Mouse (Mus musculus) forebrain, embryonic 16.5 days (tissue): Measurements from ENCODE around the gene Olfr1392. TPM values are rescaled to one million over a fixed set of nuclear protein-coding genes. Genes with fewer than 3 reads are reported as not detected.

Experiments
- ATAC-seq: fragments of 200-750 bp; cut with Nextera tagmentation; 2 replicates; pipeline ENCODE4 v1.8.0; 2017; ENCODE audit warnings: mild to moderate bottlenecking, moderate library complexity
- H3K27ac ChIP-seq: fragments of 300-500 bp; sonication (generic); 2 replicates; pipeline ENCODE4 v1.5.1; 2014; ENCODE audit warnings: low read length, control low read depth
- H3K27me3 ChIP-seq: fragments of 300-500 bp; sonication (generic); replicated peaks from 2 replicates; pipeline ENCODE4 v1.6.1; 2014; ENCODE audit warnings: low read length; ENCODE audit not compliant: control insufficient read depth, insufficient read depth
- H3K36me3 ChIP-seq: fragments of 300-500 bp; sonication (generic); 2 replicates; pipeline ENCODE4 v1.6.1; 2014; ENCODE audit not compliant: control insufficient read depth, insufficient read depth
- H3K4me1 ChIP-seq: fragments of 300-500 bp; sonication (generic); replicated peaks from 2 replicates; pipeline ENCODE4 v1.6.1; 2014; ENCODE audit warnings: low read length; ENCODE audit not compliant: control insufficient read depth, insufficient read depth
- H3K4me2 ChIP-seq: fragments of 300-500 bp; sonication (generic); 2 replicates; pipeline ENCODE4 v1.6.1; 2014; ENCODE audit warnings: mild to moderate bottlenecking, low read length, control low read depth
- H3K4me3 ChIP-seq: fragments of 300-500 bp; sonication (generic); replicated peaks from 2 replicates; pipeline ENCODE4 v1.5.1; 2014; ENCODE audit warnings: mild to moderate bottlenecking, low read length, control low read depth
- H3K9ac ChIP-seq: fragments of 300-500 bp; sonication (generic); replicated peaks from 2 replicates; pipeline ENCODE4 v1.6.1; 2014; ENCODE audit warnings: low read depth, low read length, control low read depth
- H3K9me3 ChIP-seq: fragments of 300-500 bp; sonication (generic); 2 replicates; pipeline ENCODE4 v1.6.1; 2016; ENCODE audit warnings: low read length; ENCODE audit not compliant: control insufficient read depth
- WGBS: fragments of 180-500 bp; shearing (Covaris S2); extraction: QIAGEN DNeasy Blood & Tissue Kit; methylation state at CpG from one replicate; pipeline ENCODE4 v1.1.7; 2014; 5-methylcytosine and 5-hydroxymethylcytosine counted together
- polyA plus RNA-seq: library from polyadenylated mRNA; unstranded; fragments of >200 nt; fragmentation: Nextera tagmentation; extraction: Ambion mirVana; gene quantifications from 2 replicates; pipeline ENCODE4 v1.2.1, GENCODE M21; 2015

Olfr1392 gene
- polyA plus RNA-seq, 1 experiment from 2014 or later, result not detected

- 89% methylated on average over 6 of the region's 6 CpGs for WGBS
- H3K4me3 ChIP-seq, result no peak overlapping the region
- no peak overlapping the region for H3K27ac ChIP-seq
- no peak overlapping the region for H3K9ac ChIP-seq
- no peaks in the 10 kb centered on the region for H3K27me3 ChIP-seq
- peaks cover 5% of the 10 kb centered on the region for H3K36me3 ChIP-seq
- no peaks in the 10 kb centered on the region for H3K9me3 ChIP-seq
- no peaks in the 10 kb centered on the region for H3K4me1 ChIP-seq
- ATAC-seq, result no peak
- no peak overlapping the region for H3K4me2 ChIP-seq
Observed at GRCm38 (mm10) chr11:49263149-49263548, 21.9 kb upstream of the Olfr1392 start.

GRCm38 (mm10) chr11:49264081-49264480 lies 21.0 kb upstream of the Olfr1392 start:
- H3K4me2 ChIP-seq, result no peak overlapping the region
- WGBS, result 91% methylated on average over 7 of the region's 7 CpGs
- no peaks in the 10 kb centered on the region for H3K27me3 ChIP-seq
- no peaks in the 10 kb centered on the region for H3K4me1 ChIP-seq
- H3K9ac ChIP-seq, result no peak overlapping the region
- ATAC-seq, result no peak
- H3K36me3 ChIP-seq, result peaks cover 5% of the 10 kb centered on the region
- no peak overlapping the region for H3K27ac ChIP-seq
- H3K9me3 ChIP-seq, result no peaks in the 10 kb centered on the region
- no peak overlapping the region for H3K4me3 ChIP-seq

- Histone ChIP-seq H3K4me2 (no peak overlapping the region), H3K27ac (no peak overlapping the region), H3K27me3 (no peaks in the 10 kb centered on the region), H3K9me3 (no peaks in the 10 kb centered on the region), H3K36me3 (peaks cover 4% of the 10 kb centered on the region), H3K9ac (no peak overlapping the region), H3K4me1 (no peaks in the 10 kb centered on the region), H3K4me3 (no peak overlapping the region)
- WGBS, result 63% methylated on average over 11 of the region's 11 CpGs
- ATAC-seq, result no peak
Observed at GRCm38 (mm10) chr11:49264622-49265021, 20.5 kb upstream of the Olfr1392 start.

- Histone ChIP-seq H3K9me3 (no peaks in the 10 kb centered on the region), H3K4me1 (no peaks in the 10 kb centered on the region), H3K27me3 (no peaks in the 10 kb centered on the region), H3K36me3 (peaks cover 3% of the 10 kb centered on the region), H3K27ac (no peak overlapping the region), H3K4me2 (no peak overlapping the region), H3K9ac (no peak overlapping the region), H3K4me3 (no peak overlapping the region)
- WGBS, result 83% methylated on average over 8 of the region's 8 CpGs
- ATAC-seq, result no peak
Observed at GRCm38 (mm10) chr11:49265101-49265500, 20.0 kb upstream of the Olfr1392 start.

- Histone ChIP-seq H3K36me3 (no peaks in the 10 kb centered on the region), H3K9me3 (no peaks in the 10 kb centered on the region), H3K27me3 (no peaks in the 10 kb centered on the region), H3K4me1 (no peaks in the 10 kb centered on the region), H3K4me2 (no peak overlapping the region), H3K9ac (no peak overlapping the region), H3K4me3 (no peak overlapping the region), H3K27ac (no peak overlapping the region)
- no peak for ATAC-seq
- 83% methylated on average over 6 of the region's 6 CpGs for WGBS
Observed at GRCm38 (mm10) chr11:49266671-49267070, 18.4 kb upstream of the Olfr1392 start.

GRCm38 (mm10) chr11:49267316-49267715 lies 17.8 kb upstream of the Olfr1392 start:
- H3K36me3 ChIP-seq, result no peaks in the 10 kb centered on the region
- H3K4me2 ChIP-seq, result no peak overlapping the region
- H3K4me3 ChIP-seq, result no peak overlapping the region
- WGBS, result 86% methylated on average over 10 of the region's 10 CpGs
- H3K9ac ChIP-seq, result no peak overlapping the region
- no peaks in the 10 kb centered on the region for H3K27me3 ChIP-seq
- H3K9me3 ChIP-seq, result no peaks in the 10 kb centered on the region
- no peak for ATAC-seq
- H3K27ac ChIP-seq, result no peak overlapping the region
- H3K4me1 ChIP-seq, result no peaks in the 10 kb centered on the region

GRCm38 (mm10) chr11:49267970-49268579 lies 17.0 kb upstream of the Olfr1392 start:
- Histone ChIP-seq H3K9me3 (no peaks in the 10 kb centered on the region), H3K27me3 (no peaks in the 10 kb centered on the region), H3K9ac (no peak overlapping the region), H3K27ac (no peak overlapping the region), H3K4me1 (no peaks in the 10 kb centered on the region), H3K4me3 (no peak overlapping the region), H3K4me2 (no peak overlapping the region), H3K36me3 (no peaks in the 10 kb centered on the region)
- no peak for ATAC-seq
- WGBS, result 77% methylated on average over 15 of the region's 15 CpGs

- ATAC-seq, result no peak
- no peaks in the 10 kb centered on the region for H3K36me3 ChIP-seq
- H3K4me2 ChIP-seq, result no peak overlapping the region
- H3K27me3 ChIP-seq, result no peaks in the 10 kb centered on the region
- H3K4me3 ChIP-seq, result no peak overlapping the region
- H3K4me1 ChIP-seq, result no peaks in the 10 kb centered on the region
- H3K9ac ChIP-seq, result no peak overlapping the region
- whole genome bisulfite sequencing, result 95% methylated on average over 9 of the region's 9 CpGs
- no peaks in the 10 kb centered on the region for H3K9me3 ChIP-seq
- H3K27ac ChIP-seq, result no peak overlapping the region
Observed at GRCm38 (mm10) chr11:49269761-49270160, 15.3 kb upstream of the Olfr1392 start.

GRCm38 (mm10) chr11:49270368-49270767 lies 14.7 kb upstream of the Olfr1392 start:
- Histone ChIP-seq H3K4me1 (no peaks in the 10 kb centered on the region), H3K9ac (no peak overlapping the region), H3K36me3 (no peaks in the 10 kb centered on the region), H3K27ac (no peak overlapping the region), H3K4me2 (no peak overlapping the region), H3K27me3 (no peaks in the 10 kb centered on the region), H3K4me3 (no peak overlapping the region), H3K9me3 (no peaks in the 10 kb centered on the region)
- no peak for ATAC-seq
- WGBS, result 96% methylated on average over 4 of the region's 4 CpGs

GRCm38 (mm10) chr11:49271334-49271733 lies 13.7 kb upstream of the Olfr1392 start:
- Histone ChIP-seq H3K9me3 (no peaks in the 10 kb centered on the region), H3K4me1 (no peaks in the 10 kb centered on the region), H3K4me2 (no peak overlapping the region), H3K27ac (no peak overlapping the region), H3K36me3 (no peaks in the 10 kb centered on the region), H3K27me3 (no peaks in the 10 kb centered on the region), H3K4me3 (no peak overlapping the region), H3K9ac (no peak overlapping the region)
- 25% methylated on average over 7 of the region's 7 CpGs for WGBS
- ATAC-seq, result peak; percentile 36; the same call in 1 of the 2 replicates
